Mouse (Mus musculus) layer of hippocampus, adult 18-20 months (tissue): ENCODE results near the gene Pde2a. TPM values are rescaled to one million over a fixed set of nuclear protein-coding genes. Genes with fewer than 3 reads are reported as not detected.
"Not testable (repeated sequence)": the region's sequence is repeated elsewhere in the genome, so short reads cannot be mapped to it uniquely, and the experiment has no call there.

Source experiments
- DNase-seq, 2 experiments: peaks; one replicate each; pipeline ENCODE4 v3.0.0; 2022; ENCODE audit warnings: low spot score in 2 of 2
- microRNA-seq, 2 experiments: library from miRNA; unstranded; fragments of <30 nt; microRNA quantifications; one replicate each; pipeline ENCODE4 v1.2.0; 2021
- total RNA-seq, 2 experiments: library from RNA; stranded (reverse); gene quantifications; 2 replicates each; pipeline ENCODE4 v1.2.3; 2021

Pde2a gene
- total RNA-seq, 2 experiments from 2014 or later, result 327 to 333 TPM

- DNase-seq, result not testable (repeated sequence)
Observed at GRCm38 (mm10) chr7:101559393-101559792, 137.9 kb downstream of the Pde2a start.

Small RNA genes within 50 kb of the gene (microRNA-seq; reads per million reads assigned to microRNA genes)
- gene Mir139, result 78,687 to 86,707 reads per million in 2 experiments

Other genes with a start within 250 kb of the Pde2a start
- gene Atg16l2, start 119.4 kb upstream of the Pde2a start, total RNA-seq, result 10 to 100 TPM; 39.4 to 39.6 TPM
- gene Stard10, start 104.6 kb upstream of the Pde2a start, total RNA-seq, result 10 to 100 TPM; 26.2 to 29.7 TPM
- gene Arap1, start 73.6 kb upstream of the Pde2a start, total RNA-seq, result 10 to 100 TPM; 15.4 to 18.0 TPM
- 1 to 10 TPM in 1 of 2 experiments, not detected in 1; 2.0 TPM for gene Gm45837, start 10.8 kb upstream of the Pde2a start, total RNA-seq
- not detected for gene Art2b, start 163.9 kb downstream of the Pde2a start, total RNA-seq
- gene Clpb, start 241.9 kb downstream of the Pde2a start, total RNA-seq, result 10 to 100 TPM; 59.2 to 60.1 TPM